Mouse (Mus musculus) c-Kit-negative CD71-positive TER-119-positive erythroid progenitor cells, embryonic 14.5 days (primary cell): ENCODE data around the gene Abcc8.

Experiments used
- DNase-seq: peaks from one replicate; pipeline ENCODE4 v3.0.0-alpha.2; 2013; ENCODE audit warnings: low read depth, low spot score

Gene Abcc8

GRCm38 (mm10) chr7:46154498-46155488 lies 25.0 kb downstream of the Abcc8 start:
- DNase-seq, result no peak

GRCm38 (mm10) chr7:46152819-46153351 lies 26.9 kb downstream of the Abcc8 start:
- no peak for DNase-seq

DNA sequence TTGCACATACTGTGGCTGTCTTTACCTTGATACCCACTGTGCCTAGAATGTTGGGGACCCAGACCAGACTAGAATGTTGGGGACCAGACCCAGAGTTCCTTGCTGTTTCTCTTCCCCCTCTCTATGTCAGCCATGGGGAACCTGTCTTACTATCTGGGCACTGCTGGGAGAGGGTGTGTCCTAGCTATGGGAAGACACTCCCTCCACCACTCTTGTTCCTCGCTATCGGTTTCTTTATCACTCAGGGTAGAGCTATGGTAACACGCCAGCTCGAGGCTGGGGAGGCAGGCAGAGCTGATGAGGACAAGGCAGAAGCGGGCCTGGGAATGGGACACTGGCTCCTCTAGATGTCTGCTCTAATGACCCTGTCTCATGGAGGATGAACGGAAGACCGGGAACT lies 32.4 kb downstream of the Abcc8 start:
- DNase-seq, result no peak

- no peak for DNase-seq
Measured at GRCm38 (mm10) chr7:46146675-46147308, 33.0 kb downstream of the Abcc8 start.

GRCm38 (mm10) chr7:46144061-46144460 lies 35.8 kb downstream of the Abcc8 start:
- no peak for DNase-seq

GRCm38 (mm10) chr7:46138329-46138930 lies 41.4 kb downstream of the Abcc8 start:
- no peak for DNase-seq

- DNase-seq, result no peak
Measured at GRCm38 (mm10) chr7:46133858-46134257, 46.0 kb downstream of the Abcc8 start.

DNA sequence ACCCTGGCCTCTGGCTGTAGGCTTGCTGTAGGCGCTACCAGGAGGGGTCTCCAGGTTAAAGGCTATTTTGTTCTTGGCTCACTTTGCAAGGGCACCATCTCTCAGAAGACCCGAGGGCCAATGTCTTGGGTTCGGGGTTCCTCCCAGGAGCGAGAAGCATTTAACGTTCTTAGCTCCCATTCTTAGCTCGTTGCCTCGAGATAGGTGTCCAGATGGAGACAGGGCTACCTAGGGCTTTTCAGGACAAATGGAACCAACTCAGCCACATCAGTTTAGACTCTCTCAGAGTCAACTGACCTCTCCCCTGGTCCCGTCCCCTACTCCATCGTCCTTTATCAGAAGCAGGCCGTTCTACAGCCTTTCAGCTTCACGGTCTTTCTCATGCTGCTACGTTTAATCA lies 47.6 kb downstream of the Abcc8 start:
- no peak for DNase-seq

DNA sequence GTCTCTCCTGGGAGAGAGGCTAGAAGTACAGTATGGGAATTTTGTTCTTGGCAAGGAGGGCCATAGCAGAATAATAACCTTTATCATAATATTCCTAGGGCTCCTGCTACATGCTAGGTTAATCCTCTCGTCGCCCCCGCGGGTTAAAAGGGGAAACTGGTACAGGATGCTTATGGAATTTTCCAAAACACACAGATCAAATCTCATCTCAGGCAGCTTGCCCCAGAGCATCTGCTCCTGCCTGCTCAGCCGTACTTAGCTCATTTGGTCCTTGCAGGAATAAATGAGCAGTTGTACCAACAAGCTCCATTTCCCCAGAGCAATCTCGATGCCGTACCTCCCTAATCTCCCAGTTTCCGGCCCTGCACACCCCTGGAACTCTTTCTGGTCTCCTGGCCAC lies 48.0 kb downstream of the Abcc8 start:
- DNase-seq, result no peak

GRCm38 (mm10) chr7:46131266-46131665 lies 48.6 kb downstream of the Abcc8 start:
- no peak for DNase-seq

GRCm38 (mm10) chr7:46130723-46131122 lies 49.1 kb downstream of the Abcc8 start:
- no peak for DNase-seq

- no peak for DNase-seq
Measured at GRCm38 (mm10) chr7:46129463-46130179, 50.2 kb downstream of the Abcc8 start.

DNA sequence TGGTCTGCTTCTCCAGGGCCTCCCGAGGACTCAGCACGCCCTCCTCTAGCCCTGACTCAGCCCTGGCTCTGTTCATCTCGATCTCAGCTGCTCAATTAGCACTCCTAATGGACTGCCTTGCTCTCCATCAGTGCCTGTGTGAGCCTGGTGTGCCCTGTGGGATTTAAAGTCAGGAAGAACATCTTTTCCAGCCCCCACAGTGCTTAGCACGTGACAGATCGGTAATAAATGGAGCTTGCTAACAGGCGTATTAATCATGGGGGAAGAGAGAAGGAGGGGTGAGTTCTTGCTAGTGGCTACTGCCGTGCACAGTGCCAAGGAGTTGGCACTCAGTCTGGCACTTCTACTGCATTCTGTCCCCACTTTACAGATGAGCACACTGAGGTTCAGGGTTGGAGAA lies 51.6 kb downstream of the Abcc8 start:
- DNase-seq, result no peak

DNA sequence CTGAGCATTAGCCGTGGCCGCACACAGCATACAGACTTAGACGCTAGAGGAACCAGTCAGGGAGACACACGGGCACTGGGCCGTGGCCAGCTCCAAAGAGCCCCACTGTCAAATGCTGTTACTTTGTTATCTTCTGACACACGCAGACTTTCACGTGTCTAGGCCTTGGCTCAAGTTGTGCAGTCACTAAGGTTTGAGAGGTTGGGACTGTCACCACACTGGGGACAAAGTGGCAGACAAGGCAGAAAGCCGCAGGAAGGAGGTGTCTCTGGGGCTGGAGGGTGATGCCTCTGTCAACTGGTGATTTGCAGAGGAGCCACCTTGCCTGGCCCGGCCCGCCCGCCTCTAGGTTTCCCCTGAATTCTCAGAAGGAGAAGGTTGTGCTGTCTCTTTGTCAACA lies 54.5 kb downstream of the Abcc8 start:
- no peak for DNase-seq

- no peak for DNase-seq
Measured at GRCm38 (mm10) chr7:46124460-46124859, 55.4 kb downstream of the Abcc8 start.

GRCm38 (mm10) chr7:46122964-46123363 lies 56.9 kb downstream of the Abcc8 start:
- DNase-seq, result no peak

DNA sequence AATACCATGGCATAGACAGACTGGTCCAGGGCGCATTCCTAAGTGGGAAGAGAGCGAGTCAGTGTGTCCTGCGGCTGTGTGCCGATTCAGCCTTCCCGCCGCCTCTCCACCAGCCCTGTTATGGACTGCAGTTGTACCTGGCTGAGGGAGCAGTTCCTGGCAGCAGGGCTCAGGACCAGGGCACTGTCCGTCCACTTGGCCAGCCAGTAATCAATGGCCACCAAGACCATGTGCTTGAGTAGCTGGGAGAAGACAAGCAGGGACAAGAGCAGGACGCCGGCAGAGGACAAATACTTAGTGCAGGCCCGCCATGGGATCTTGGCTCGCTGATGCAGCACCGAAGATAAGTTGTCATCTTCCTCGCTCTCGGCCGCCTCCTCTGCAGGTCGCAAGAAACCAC lies 62.8 kb downstream of the Abcc8 start:
- DNase-seq, result no peak

DNA sequence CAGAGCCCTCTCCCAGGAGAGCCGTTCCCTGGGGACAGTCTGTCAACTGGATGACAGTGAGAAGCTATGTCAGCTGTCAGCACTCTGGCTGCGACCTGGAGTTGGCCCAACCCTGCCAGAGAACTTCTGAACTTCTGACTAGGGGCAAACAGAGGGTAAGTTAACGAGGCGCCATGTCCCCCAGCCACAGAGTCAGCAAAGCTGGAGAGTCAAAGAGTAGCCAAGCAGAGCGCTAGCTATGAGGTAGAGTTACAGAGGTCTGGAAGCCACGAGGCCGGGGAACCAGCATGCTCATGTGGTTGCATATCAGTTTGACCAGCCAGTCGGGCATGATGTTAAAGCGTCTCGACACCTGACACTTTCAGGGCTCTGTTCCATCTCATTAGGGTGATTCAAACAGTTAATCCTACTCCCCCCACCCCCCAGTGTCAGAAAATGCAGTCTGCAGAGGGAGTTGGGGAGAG lies 63.7 kb downstream of the Abcc8 start:
- DNase-seq, result no peak

- DNase-seq, result no peak
Measured at GRCm38 (mm10) chr7:46113435-46113834, 66.4 kb downstream of the Abcc8 start.

DNA sequence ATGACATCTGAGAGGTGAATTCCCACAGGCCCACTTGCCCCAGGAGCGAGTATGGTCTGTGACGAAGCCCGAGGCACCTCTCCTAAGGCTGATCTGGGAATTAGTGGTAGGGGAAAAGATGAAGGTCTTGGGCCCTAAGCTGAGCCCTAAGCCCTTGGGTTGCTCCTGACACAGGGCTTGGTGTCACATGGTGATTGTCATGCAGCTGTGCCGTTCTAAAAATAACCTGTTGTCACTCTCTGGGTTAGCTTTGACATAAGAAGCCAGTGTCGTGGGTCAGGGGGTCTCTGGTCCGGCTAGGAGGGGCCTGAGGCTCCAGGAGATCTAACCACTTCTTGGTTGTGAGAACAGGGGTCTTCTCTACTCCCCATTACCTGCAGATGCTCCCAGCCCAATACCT lies 67.9 kb downstream of the Abcc8 start:
- no peak for DNase-seq

GRCm38 (mm10) chr7:46111212-46111817 lies 68.5 kb downstream of the Abcc8 start:
- no peak for DNase-seq
